Mouse (Mus musculus): Measurements from ENCODE around the gene Gm1979.
"Not testable (repeated sequence)": the region's sequence is repeated elsewhere in the genome, so short reads cannot be mapped to it uniquely, and the experiment has no call there.

Gm1979 gene

GRCm38 (mm10) chr5:26004698-26005097, at the start of gene Gm1979:
Gm1979 (minus strand) TSS chr5:26004798.
- DNase-seq (ENCODE audit: low spot score in 2 of 2) = not testable (repeated sequence)

GRCm38 (mm10) chr5:26039458-26039857, 34.9 kb upstream of the Gm1979 start, which contains the start of gene Speer4a:
Speer4a (minus strand) TSS chr5:26039558.
- DNase-seq (ENCODE audit: low spot score in 2 of 2) = not testable (repeated sequence)

GRCm38 (mm10) chr5:26022816-26023215, 18.2 kb upstream of the Gm1979 start, which contains the start of gene Gm5862:
Gm5862 (minus strand) TSS chr5:26022916.
- not testable (repeated sequence) for DNase-seq (ENCODE audit: low spot score in 2 of 2)

- DNase-seq (ENCODE audit: low spot score in 2 of 2) = not testable (repeated sequence)
These were observed 3.1 kb upstream of the Gm1979 start for GRCm38 (mm10) chr5:26007697-26008096.

GRCm38 (mm10) chr5:26006937-26007695, 2.5 kb upstream of the Gm1979 start:
- DNase-seq (ENCODE audit: low spot score in 2 of 2) = not testable (repeated sequence)

- DNase-seq (ENCODE audit: low spot score in 2 of 2) = not testable (repeated sequence)
These were observed 16.0 kb downstream of the Gm1979 start, which contains the start of gene Gm21698 for GRCm38 (mm10) chr5:25988550-25988949. Gm21698 (minus strand) TSS chr5:25988650.

- DNase-seq (ENCODE audit: low spot score in 2 of 2) = not testable (repeated sequence)
These were observed 32.0 kb downstream of the Gm1979 start, which contains the start of gene Gm21680 for GRCm38 (mm10) chr5:25972563-25972962. Gm21680 (minus strand) TSS chr5:25972663.

- not testable (repeated sequence) for DNase-seq (ENCODE audit: low spot score in 2 of 2)
These were observed 47.5 kb downstream of the Gm1979 start for GRCm38 (mm10) chr5:25957050-25957449.

- not testable (repeated sequence) for DNase-seq (ENCODE audit: low spot score in 2 of 2)
These were observed 48.0 kb downstream of the Gm1979 start for GRCm38 (mm10) chr5:25956611-25957010.

- not testable (repeated sequence) for DNase-seq (ENCODE audit: low spot score in 2 of 2)
These were observed 50.3 kb downstream of the Gm1979 start, which contains the start of gene Gm21671 for GRCm38 (mm10) chr5:25954317-25954716. Gm21671 (minus strand) TSS chr5:25954417.

All from thymus, postnatal 10 days (tissue).